Mouse (Mus musculus) limb, embryonic 14.5 days (tissue): Measurements from ENCODE around the gene Nudt8. TPM values are rescaled to one million over a fixed set of nuclear protein-coding genes. Genes with fewer than 3 reads are reported as not detected.

Experiments
- ATAC-seq: fragments of 200-750 bp; cut with Nextera tagmentation; 2 replicates; pipeline ENCODE4 v1.8.0; 2017; ENCODE audit warnings: low read depth, moderate number of reproducible peaks, moderate TSS enrichment; ENCODE audit not compliant: low FRiP score
- DNase-seq: peaks from one replicate; pipeline ENCODE4 v3.0.0-alpha.2; 2015; ENCODE audit warnings: low spot score
- H3K27ac ChIP-seq: fragments of 300-500 bp; sonication (generic); replicated peaks from 2 replicates; pipeline ENCODE4 v1.5.1; 2014; ENCODE audit warnings: low read depth, mild to moderate bottlenecking, low read length, moderate library complexity, mixed read lengths
- H3K27me3 ChIP-seq: fragments of 300-500 bp; sonication (generic); 2 replicates; pipeline ENCODE4 v1.6.1; 2014; ENCODE audit warnings: low read length, mixed read lengths; ENCODE audit not compliant: control insufficient read depth, insufficient read depth
- H3K36me3 ChIP-seq: fragments of 300-500 bp; sonication (generic); 2 replicates; pipeline ENCODE4 v1.6.1; 2014; ENCODE audit warnings: mild to moderate bottlenecking, low read length, moderate library complexity, mixed read lengths; ENCODE audit not compliant: control insufficient read depth, insufficient read depth
- H3K4me1 ChIP-seq: fragments of 300-500 bp; sonication (generic); 2 replicates; pipeline ENCODE4 v1.6.1; 2014; ENCODE audit warnings: antibody characterized with exemption, low read length, mixed read lengths; ENCODE audit not compliant: control insufficient read depth, insufficient read depth
- H3K4me2 ChIP-seq: fragments of 300-500 bp; sonication (generic); replicated peaks from 2 replicates; pipeline ENCODE4 v1.6.1; 2014; ENCODE audit warnings: low read depth, mild to moderate bottlenecking, low read length, moderate library complexity; ENCODE audit not compliant: severe bottlenecking
- H3K4me3 ChIP-seq: fragments of 300-500 bp; sonication (generic); replicated peaks from 2 replicates; pipeline ENCODE4 v1.5.1; 2014; ENCODE audit warnings: low read length
- H3K9ac ChIP-seq: fragments of 300-500 bp; sonication (generic); 2 replicates; pipeline ENCODE4 v1.6.1; 2014; ENCODE audit warnings: mild to moderate bottlenecking, low read depth, low read length, moderate library complexity; ENCODE audit not compliant: severe bottlenecking
- H3K9me3 ChIP-seq: fragments of 300-500 bp; sonication (generic); 2 replicates; pipeline ENCODE4 v1.6.1; 2016; ENCODE audit warnings: low read length; ENCODE audit not compliant: control insufficient read depth
- POLR2A ChIP-seq: fragments of 200-500 bp; IDR thresholded peaks from 2 replicates; pipeline ENCODE4 v1.8.0; 2012; ENCODE audit warnings: inconsistent platforms, mild to moderate bottlenecking, moderate library complexity, borderline replicate concordance; ENCODE audit not compliant: insufficient read depth, insufficient read length; ENCODE audit errors: extremely low read depth
- WGBS: fragments of 180-500 bp; shearing (Covaris S2); extraction: QIAGEN DNeasy Blood & Tissue Kit; methylation state at CpG from one replicate; pipeline ENCODE4 v1.1.7; 2014; 5-methylcytosine and 5-hydroxymethylcytosine counted together
- polyA plus RNA-seq, 2 experiments: library from polyadenylated mRNA; depleted of rRNA in 1 of 2; stranded (reverse) in 1 of 2; unstranded in 1 of 2; fragments of >200 nt; fragmentation: Nextera tagmentation in 1 of 2; extraction: Ambion mirVana in 1 of 2; gene quantifications; 2 replicates each; pipeline versions ENCODE4 v1.2.1 to v1.2.3; 2012 to 2014

Nudt8 gene
- polyA plus RNA-seq, 2 experiments: 18.3 to 38.9 TPM

DNA sequence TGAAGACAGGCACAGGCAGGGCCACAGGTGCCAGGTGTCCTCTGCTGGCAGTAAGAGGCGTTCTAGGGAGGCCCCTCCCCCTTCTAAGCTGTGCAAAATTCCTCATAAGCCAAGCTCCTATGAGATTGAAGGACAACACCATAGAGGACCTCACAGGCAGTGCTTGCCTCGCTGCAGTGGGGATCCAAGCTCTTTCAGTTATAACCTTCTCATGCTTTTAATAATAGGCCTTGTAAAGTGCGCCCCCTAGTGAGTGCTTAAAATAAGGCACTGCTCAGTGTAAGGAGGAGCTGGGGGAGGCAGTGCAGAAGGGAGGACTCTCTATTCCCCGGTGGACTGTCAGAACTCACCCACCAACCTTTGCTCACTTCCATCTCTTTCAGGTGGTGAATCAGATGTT lies 20.1 kb upstream of the Nudt8 start:
- H3K27ac ChIP-seq: no peak overlapping the region
- no peaks in the 10 kb centered on the region for H3K4me1 ChIP-seq
- DNase-seq: peak; percentile 91
- WGBS: 17% methylated on average over 4 of the region's 4 CpGs
- H3K36me3 ChIP-seq: no peaks in the 10 kb centered on the region
- peak; percentile 73; the same call in 1 of the 2 replicates for ATAC-seq
- H3K9ac ChIP-seq: no peak overlapping the region
- no peak overlapping the region for H3K4me3 ChIP-seq
- H3K27me3 ChIP-seq: no peaks in the 10 kb centered on the region
- H3K4me2 ChIP-seq: no peak overlapping the region
- TF ChIP-seq POLR2A: no peak
- no peaks in the 10 kb centered on the region for H3K9me3 ChIP-seq

DNA sequence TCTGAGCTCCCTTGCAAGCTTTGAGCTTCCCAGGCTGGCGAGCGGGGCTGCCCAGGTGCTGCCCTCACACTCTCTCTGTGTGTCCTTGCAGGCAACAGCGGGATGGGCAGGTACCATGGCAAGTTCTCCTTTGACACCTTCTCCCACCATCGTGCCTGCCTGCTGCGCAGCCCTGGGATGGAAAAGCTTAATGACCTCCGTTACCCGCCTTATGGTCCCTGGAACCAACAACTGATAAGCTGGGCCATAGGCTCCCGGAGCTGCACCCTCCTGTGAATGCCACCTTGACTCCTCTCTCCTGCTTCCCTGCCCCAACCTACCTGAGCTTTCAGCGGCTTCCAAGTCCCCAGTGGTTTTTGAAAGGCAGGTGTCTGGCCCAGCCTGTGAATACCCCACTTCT lies 19.5 kb upstream of the Nudt8 start:
- Histone ChIP-seq H3K9ac (no peak overlapping the region), H3K4me3 (no peak overlapping the region), H3K4me1 (peaks cover under 1% of the 10 kb centered on the region; the same call in 1 of the 2 replicates), H3K4me2 (no peak overlapping the region), H3K36me3 (no peaks in the 10 kb centered on the region), H3K27ac (no peak overlapping the region), H3K9me3 (no peaks in the 10 kb centered on the region), H3K27me3 (no peaks in the 10 kb centered on the region)
- 70% methylated on average over 9 of the region's 9 CpGs for WGBS
- no peak for TF ChIP-seq POLR2A
- ATAC-seq: no peak
- DNase-seq: no peak

DNA sequence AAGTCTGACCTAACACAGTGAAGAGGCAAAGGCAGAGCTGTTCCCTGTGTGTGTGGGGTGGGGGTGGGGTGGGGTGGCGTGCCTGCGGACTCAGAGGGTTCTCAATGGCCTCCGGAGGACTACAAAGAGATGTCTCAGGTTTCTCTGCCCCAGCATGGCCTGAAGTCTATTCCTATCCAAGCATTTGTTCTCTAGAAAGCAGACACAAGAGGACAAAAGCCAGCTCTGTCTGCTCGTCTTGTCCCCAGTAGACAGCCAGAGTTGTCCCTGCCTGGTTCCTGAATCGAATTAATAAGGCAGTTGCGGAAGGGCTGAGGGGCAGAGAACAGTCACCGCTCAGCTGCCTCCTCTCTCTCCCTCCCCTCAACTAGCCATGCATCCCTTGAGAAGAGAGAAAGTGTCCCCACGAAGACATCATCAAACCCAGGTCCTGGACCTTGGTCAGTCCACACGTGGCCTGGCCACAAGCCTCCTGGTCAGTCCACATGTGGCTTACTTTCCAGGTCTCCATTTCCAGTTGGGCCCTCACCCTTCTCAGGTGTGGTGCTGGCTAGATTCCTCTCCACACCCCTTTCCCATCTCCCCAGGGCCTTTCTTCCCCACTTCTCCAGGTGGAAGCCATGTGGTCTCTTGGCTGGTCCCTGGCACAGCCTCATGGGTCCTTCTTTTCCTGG lies 16.7 kb upstream of the Nudt8 start:
- Histone ChIP-seq H3K4me1 (peaks cover 13% of the 10 kb centered on the region), H3K36me3 (no peaks in the 10 kb centered on the region), H3K27me3 (no peaks in the 10 kb centered on the region), H3K9ac (no peak overlapping the region), H3K4me3 (no peak overlapping the region), H3K9me3 (peaks cover 1% of the 10 kb centered on the region; the same call in 1 of the 2 replicates), H3K27ac (0 out of 2 replicates have a peak overlapping the region, but pooled peaks have one; percentile 38), H3K4me2 (no peak overlapping the region)
- 49% methylated on average over 9 of the region's 9 CpGs for WGBS
- DNase-seq: no peak
- TF ChIP-seq POLR2A: no peak
- no peak for ATAC-seq

DNA sequence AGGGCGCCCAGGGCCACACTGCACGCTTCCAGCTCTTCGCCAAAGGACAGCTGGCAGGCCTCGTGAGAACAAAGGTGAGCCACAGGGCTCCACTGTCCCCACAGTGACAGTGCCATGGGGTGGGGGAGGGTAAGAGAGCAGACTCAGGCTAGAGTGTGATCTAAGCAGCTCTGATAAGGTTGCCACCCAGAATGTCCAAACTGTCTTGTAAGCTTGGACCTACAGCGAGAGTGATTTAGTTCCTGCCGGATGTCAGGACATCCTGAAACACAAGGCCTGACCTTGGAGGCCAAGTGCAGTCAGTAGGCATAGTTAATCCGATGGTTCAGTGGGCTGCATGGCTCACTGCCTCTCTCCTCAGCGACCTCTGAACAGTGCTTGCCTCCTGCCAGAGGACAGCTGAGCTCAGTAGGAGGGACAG lies 15.1 kb upstream of the Nudt8 start:
- Histone ChIP-seq H3K36me3 (no peaks in the 10 kb centered on the region), H3K9me3 (peaks cover 4% of the 10 kb centered on the region; the same call in 1 of the 2 replicates), H3K27me3 (no peaks in the 10 kb centered on the region), H3K4me3 (no peak overlapping the region), H3K27ac (no peak overlapping the region), H3K4me1 (peaks cover 13% of the 10 kb centered on the region), H3K4me2 (no peak overlapping the region), H3K9ac (no peak overlapping the region)
- no peak for ATAC-seq
- WGBS: 55% methylated on average over 8 of the region's 8 CpGs
- DNase-seq: no peak
- TF ChIP-seq POLR2A: no peak

DNA sequence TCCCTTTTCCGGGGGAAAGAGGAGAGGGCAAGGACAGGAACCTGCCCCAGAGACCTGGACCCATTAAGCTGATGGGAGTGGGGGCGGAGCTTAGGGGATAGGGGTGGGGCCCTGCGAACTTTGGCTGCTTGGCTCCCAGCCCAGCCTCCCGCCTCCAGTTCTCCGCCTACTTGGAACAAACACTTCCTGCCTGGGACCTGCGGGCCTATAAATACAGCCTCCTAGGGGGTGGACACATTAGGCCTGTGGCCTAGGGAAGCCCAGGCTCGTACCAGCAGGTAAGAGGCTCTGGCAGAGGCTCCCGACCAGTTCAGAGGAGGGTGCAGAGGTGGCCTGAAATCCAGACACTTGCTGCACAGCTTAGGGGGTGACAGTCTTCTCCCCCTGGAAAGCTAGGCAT lies 14.0 kb upstream of the Nudt8 start, which contains the start of gene Acy3:
Acy3 (plus strand) TSS at position 237 of the 400 bp plus-strand sequence.
- Histone ChIP-seq H3K4me2 (peak within 1 kb of the TSS; percentile 11; the same call in 1 of the 2 replicates), H3K36me3 (no peaks in the 10 kb centered on the region), H3K27me3 (no peaks in the 10 kb centered on the region), H3K4me1 (peaks cover 13% of the 10 kb centered on the region), H3K27ac (no peak within 1 kb of the TSS; the same call in 1 of the 2 replicates), H3K9me3 (peaks cover 4% of the 10 kb centered on the region; the same call in 1 of the 2 replicates), H3K9ac (peak within 1 kb of the TSS; percentile 31; the same call in 1 of the 2 replicates), H3K4me3 (no peak within 1 kb of the TSS)
- TF ChIP-seq POLR2A: peak; percentile 49; the same call in 1 of the 2 replicates
- 5% methylated on average over 8 of the region's 8 CpGs for WGBS
- peak; percentile 74 for DNase-seq
- peak; percentile 76; the same call in 1 of the 2 replicates for ATAC-seq
